Mouse (Mus musculus): ENCODE data around the gene Tapbp.

Tapbp gene

GRCm38 (mm10) chr17:33968927-33969326, 53.2 kb downstream of the Tapbp start:
- DNase-seq, result no peak

DNA sequence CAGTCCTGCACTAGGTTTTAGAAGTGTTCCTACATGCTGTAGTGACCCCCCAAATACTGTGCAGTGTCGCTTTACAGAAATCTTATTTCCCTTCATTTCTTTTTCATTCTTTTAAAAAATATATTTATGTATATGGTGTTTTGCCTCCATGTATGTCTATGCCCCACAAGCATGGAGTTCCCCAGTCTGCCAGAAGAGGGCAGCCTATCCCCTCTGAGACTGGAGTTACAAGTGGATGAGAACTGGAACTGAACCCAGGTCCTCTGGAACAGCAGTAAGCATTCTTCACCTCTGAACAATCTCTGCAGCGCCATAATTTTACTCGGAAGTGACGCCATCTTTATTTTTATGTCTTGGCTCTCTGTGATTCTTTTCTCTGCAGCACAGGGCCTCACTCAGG, 53.7 kb downstream of the Tapbp start:
- DNase-seq, result no peak

DNA sequence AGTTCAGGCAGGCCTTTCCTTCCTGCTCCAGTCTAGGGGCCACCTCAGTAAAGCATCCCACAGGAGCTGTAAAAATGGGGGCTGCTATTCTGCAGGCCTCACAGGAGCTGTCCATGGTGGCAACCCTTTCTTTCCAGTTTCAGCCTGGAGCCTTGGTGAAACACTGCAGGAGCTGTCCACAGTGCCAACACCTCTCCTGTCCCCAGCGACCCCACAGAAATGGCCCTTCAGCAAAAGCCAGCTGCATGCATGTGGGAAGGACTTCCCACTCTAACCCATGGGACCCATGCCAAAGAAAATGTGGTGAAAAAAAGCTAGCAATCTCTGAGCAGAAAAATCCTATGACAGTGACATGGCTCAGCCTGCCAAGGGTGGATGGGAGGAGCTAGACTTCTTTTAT, 57.0 kb downstream of the Tapbp start:
- DNase-seq, result no peak

- no peak for DNase-seq
Measured at GRCm38 (mm10) chr17:33973572-33973971, 57.9 kb downstream of the Tapbp start.

GRCm38 (mm10) chr17:33977861-33978557, 62.3 kb downstream of the Tapbp start:
- DNase-seq, result no peak

GRCm38 (mm10) chr17:33978631-33979031, 62.9 kb downstream of the Tapbp start:
- peak; percentile 60 to 73 for DNase-seq

Data from thymus, adult 18-20 months (tissue).